Mouse (Mus musculus) T-helper 2 cell (primary cell): ENCODE data around the gene Btbd35f11.
"Not testable (repeated sequence)": the region's sequence is repeated elsewhere in the genome, so short reads cannot be mapped to it uniquely, and the experiment has no call there.

Experiments used
- in situ Hi-C: fragments of 300-600 bp; cut with MboI, MseI; formaldehyde crosslinking; loops from one replicate; pipeline ENCODE4 v1.15.1; 2025; ENCODE audit warnings: high pct_unique_total_duplicates

Gene Btbd35f11

GRCm38 (mm10) chrX:3443590-3443989 is at the start of gene Btbd35f11:
TSS of gene Btbd35f11 (minus strand) at chrX:3443690.
- in situ Hi-C loops, result not testable (repeated sequence)

DNA sequence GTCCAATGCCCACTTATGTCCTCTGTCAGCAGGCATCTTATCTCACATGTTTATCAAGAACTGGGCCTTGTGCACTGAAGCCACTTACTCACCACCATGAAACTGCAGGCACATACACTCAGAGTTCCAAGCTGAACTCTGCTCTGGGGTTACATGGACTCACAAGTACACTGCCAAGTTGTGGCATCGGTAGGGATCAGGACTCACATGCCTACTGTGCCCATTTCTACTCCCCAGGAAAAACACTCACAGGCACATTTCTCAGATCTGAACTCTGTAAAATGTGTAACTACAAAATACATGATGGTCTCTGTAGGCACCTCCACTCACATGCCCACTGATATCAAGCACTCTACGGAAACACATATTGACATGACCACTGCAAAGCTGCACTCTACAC is 33.5 kb downstream of the Btbd35f11 start:
- in situ Hi-C loops, result loop anchor here (10.0 kb wide), 1 partner anchor 1135 kb away; no protein-coding TSS in a partner anchor
